Mouse (Mus musculus) layer of hippocampus, postnatal 25 days (tissue): ENCODE data around the gene Slc43a3. TPM values are rescaled to one million over a fixed set of nuclear protein-coding genes. Genes with fewer than 3 reads are reported as not detected.

Experiments
- DNase-seq, 2 experiments: peaks; one replicate each; pipeline ENCODE4 v3.0.0; 2022; ENCODE audit warnings: mixed read lengths in 2 of 2, low spot score in 1 of 2; ENCODE audit errors: extremely low spot score in 1 of 2
- microRNA-seq, 2 experiments: library from miRNA; unstranded; fragments of <30 nt; microRNA quantifications; one replicate each; pipeline ENCODE4 v1.2.0; 2021
- total RNA-seq, 2 experiments: library from RNA; stranded (reverse); gene quantifications; 2 replicates each; pipeline ENCODE4 v1.2.3; 2021

Gene Slc43a3
- total RNA-seq, 2 experiments from 2014 or later: 0.82 to 0.98 TPM

GRCm38 (mm10) chr2:84967318-84967991 lies 31.1 kb downstream of the Slc43a3 start:
- DNase-seq: no peak

- no peak for DNase-seq
Observed at GRCm38 (mm10) chr2:84975580-84975979, 39.2 kb downstream of the Slc43a3 start.

GRCm38 (mm10) chr2:84980188-84980587 lies 43.8 kb downstream of the Slc43a3 start, which contains the start of gene Prg2:
Prg2 (plus strand) TSS chr2:84980461.
- no peak for DNase-seq

DNA sequence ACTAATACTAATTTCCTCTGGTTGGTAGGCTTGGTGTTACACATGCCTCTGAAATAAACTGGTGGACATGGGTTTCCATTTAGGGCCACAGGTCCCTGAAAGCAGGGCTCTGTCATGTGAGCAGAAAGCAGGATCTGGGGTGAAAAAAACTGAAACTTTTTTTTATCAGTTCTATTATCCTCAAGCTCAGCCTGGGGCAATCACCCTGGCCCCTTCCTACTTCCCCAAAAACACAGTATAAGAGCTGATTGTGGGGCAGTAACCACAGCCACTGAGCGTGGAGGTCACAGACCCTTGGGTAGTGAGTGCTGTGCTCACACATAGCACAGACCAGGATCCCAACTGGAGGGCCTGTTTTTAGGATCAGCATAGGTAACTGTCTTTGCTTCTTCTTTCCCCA lies 51.6 kb downstream of the Slc43a3 start, which contains the start of gene Prg3:
Gene Prg3 (plus strand): TSS at position 286 of the 400 bp plus-strand sequence.
- no peak for DNase-seq

- no peak for DNase-seq
Observed at GRCm38 (mm10) chr2:84996376-84996775, 60.0 kb downstream of the Slc43a3 start.

- DNase-seq: no peak
Observed at GRCm38 (mm10) chr2:84999486-85000181, 63.3 kb downstream of the Slc43a3 start.

DNA sequence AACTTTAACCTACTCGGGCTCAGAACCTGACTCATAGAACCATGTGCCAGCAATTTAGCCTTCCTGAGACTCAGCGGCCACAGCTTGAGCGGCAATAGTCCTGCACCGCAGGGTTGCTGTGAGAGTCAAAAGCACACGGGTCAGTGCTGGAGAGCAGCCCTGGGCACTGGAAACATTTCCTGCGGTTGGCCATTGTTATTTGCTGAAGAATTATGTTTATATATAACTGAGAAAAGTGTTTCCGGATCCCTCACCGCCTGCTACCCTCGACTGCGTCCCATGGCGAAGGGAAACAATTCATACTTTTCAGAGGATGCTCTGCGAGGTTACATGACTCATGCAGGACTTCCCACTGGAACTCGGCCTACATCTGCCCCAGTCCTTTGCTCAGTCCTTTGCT lies 65.1 kb downstream of the Slc43a3 start:
- no peak for DNase-seq

DNA sequence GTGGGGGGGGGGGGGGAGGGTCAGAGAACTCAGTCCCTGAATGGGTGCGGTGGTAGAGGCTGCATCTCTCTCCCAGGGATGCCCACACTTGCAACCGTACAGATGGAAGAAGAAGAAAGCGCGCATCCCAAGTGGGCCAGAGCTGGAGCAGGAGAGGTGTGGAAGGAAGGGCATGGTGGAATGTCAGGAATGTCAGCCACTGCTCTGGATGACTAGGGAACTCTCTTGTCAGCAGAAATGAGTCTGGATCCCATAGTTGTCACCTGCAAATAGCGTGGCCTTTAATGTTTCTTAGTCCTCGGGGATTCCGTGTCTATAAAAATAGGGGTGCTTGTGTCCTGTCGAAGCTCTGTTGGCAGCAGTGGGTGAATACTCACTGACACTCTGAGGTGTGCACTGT lies 66.2 kb downstream of the Slc43a3 start:
- no peak for DNase-seq

DNA sequence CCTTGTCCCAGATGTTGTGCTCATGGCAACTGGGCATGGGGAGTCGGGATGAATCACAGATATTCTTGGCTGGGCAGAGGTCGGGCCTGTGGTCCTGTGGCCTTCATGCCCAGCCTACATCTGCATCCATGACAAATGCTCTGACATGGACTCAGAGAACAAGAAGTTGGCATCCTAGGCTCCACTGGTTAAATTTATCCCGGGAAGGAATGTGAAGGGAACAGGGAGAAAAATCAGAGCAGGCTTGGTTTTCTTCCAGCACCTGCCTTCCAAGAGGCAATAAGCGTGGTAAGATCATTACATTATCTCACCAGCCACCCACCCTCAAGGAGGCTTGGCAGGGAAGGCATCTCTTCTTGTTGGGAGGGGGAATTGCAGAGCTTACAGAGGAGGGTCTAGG lies 68.0 kb downstream of the Slc43a3 start:
- no peak for DNase-seq

DNA sequence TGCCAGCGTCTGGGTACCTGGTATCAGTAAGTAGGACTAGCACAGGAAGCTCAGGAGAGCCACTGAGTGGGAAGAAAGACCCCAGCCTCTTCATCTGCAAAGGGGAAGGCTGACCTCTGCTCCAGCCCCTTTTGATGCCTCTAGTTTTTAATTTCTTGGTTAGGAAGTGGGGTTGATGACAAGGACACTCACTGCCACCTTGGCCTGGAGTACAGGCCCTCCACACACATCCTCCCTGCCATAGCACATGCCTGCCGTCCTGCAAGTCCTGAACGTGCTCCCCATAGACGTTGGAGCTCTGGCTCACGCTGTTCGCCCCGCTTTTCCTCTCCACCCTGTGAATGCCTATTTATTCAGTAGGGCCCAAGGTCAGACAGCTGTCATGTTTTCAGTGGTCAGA lies 70.2 kb downstream of the Slc43a3 start:
- DNase-seq: no peak

- DNase-seq: no peak
Observed at GRCm38 (mm10) chr2:85007729-85008128, 71.3 kb downstream of the Slc43a3 start.

Small RNA genes lying within 50 kb of the gene (microRNA-seq; reads per million reads assigned to microRNA genes)
- gene Gm24332: 0 reads per million in 2 experiments

Other genes with a start within 250 kb of the Slc43a3 start
- 10 to 100 TPM; 37.3 to 37.7 TPM for gene Zdhhc5, start 221.4 kb upstream of the Slc43a3 start, total RNA-seq
- 1 to 10 TPM; 8.1 to 8.7 TPM for gene Clp1, start 209.2 kb upstream of the Slc43a3 start, total RNA-seq
- gene Ypel4, start 202.5 kb upstream of the Slc43a3 start, total RNA-seq: 10 to 100 TPM; 60.0 to 67.5 TPM
- 1 to 10 TPM; 1.8 to 2.2 TPM for gene Gm19426, start 192.9 kb upstream of the Slc43a3 start, total RNA-seq
- 1 to 10 TPM; 5.7 to 7.4 TPM for gene Serping1, start 161.1 kb upstream of the Slc43a3 start, total RNA-seq
- gene Ube2l6, start 137.8 kb upstream of the Slc43a3 start, total RNA-seq: 1 to 10 TPM; 3.9 to 4.3 TPM
- not detected for gene Smtnl1, start 113.9 kb upstream of the Slc43a3 start, total RNA-seq
- gene Timm10, start 109.6 kb upstream of the Slc43a3 start, total RNA-seq: 10 to 100 TPM; 58.0 to 60.3 TPM
- gene Slc43a1, start 97.7 kb upstream of the Slc43a3 start, total RNA-seq: under 1 TPM; 0.30 to 0.35 TPM
- gene Rtn4rl2, start 49.9 kb upstream of the Slc43a3 start, total RNA-seq: 10 to 100 TPM; 92.3 to 94.5 TPM
- gene Prg2, start 43.9 kb downstream of the Slc43a3 start, total RNA-seq: not detected
- not detected for gene Prg3, start 51.6 kb downstream of the Slc43a3 start, total RNA-seq
- gene Ssrp1, start 100.7 kb downstream of the Slc43a3 start, total RNA-seq: 100 to 1,000 TPM; 108 to 111 TPM
- gene P2rx3, start 100.9 kb downstream of the Slc43a3 start, total RNA-seq: 1 to 10 TPM; 1.8 to 2.5 TPM
- gene Tnks1bp1, start 111.4 kb downstream of the Slc43a3 start, total RNA-seq: 100 to 1,000 TPM; 141 to 159 TPM
- gene Aplnr, start 199.6 kb downstream of the Slc43a3 start, total RNA-seq: 1 to 10 TPM; 1.1 to 1.4 TPM